Mouse (Mus musculus) 416B (cell line): Measurements from ENCODE around the gene Hck.

Experiments used
- DNase-seq: peaks from one replicate; pipeline ENCODE4 v3.0.0; 2011; ENCODE audit warnings: low read depth

Gene Hck

DNA sequence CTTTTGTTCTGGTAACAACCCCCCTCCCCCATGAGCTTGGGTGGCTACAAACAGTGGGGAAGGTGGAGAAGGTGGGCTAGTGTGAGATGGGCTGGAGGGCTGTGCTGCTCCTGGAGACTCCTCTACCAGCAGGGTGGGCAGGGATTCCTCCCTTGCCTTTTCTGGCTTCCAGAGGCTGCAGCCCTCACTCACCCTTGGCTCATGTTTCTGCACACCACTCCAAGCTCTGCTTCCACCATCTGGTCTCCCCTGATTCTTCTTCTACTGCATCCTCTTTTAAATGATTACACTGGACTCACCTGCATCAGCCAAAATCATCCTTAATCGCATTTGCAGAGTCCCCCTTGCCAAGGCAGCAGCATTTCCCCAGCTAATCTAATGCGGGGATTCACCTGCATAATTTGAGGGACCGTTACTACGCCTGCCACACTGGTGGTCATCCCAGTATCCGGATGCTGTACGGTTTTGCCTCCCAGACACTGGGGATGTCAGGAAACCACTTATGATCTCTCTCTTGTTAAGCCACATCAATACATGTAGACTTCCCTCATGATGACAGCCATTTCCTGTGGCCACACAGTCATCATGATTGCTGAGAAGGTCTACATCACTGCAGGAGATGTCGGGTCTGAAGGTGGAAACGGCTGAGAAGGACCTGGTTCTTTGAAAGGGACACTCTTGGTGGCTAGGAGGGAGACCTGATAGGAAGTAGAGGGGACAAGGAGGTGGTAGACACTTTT, 43.8 kb downstream of the Hck start:
- DNase-seq = peak; percentile 76

GRCm38 (mm10) chr2:153153033-153153450, 44.8 kb downstream of the Hck start:
- no peak for DNase-seq

DNA sequence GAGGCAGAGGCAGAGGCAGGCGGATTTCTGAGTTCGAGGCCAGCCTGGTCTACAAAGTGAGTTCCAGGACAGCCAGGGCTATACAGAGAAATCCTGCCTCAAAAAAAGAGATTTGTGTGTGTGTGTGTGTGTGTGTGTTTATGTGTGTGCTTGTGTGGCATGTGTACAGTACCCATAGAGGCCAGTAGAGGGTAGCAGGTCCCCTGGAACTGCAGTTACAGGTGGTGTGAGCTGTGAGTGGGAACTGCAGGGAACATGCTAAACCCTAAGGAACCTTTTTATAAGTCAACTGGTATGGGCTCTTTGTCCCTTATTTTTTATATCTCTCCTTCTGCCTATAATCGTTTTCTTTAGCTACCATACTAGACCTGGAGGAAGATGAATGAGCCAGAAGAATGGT, 49.0 kb downstream of the Hck start:
- peak; percentile 69 for DNase-seq

DNA sequence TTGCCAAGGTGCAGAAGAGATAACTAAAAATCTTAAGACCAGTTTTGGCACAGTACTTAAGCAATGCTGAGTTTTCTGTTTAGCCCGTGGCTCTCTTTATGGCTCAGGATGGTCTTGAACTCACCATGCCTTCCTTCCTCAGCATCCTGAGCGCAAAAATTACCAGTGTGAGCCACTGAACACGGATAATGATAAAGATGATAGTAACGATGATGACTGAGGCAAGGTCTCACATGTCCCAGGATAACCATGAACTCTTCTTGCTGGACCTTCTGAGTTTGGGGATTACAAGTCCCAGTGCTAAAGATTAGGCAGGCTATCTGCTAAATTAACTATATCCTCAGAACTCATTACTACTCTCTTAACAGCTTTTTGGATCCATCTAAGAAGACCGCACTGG, 51.9 kb downstream of the Hck start:
- DNase-seq = peak; percentile 48

- peak; percentile 96 for DNase-seq
Measured at GRCm38 (mm10) chr2:153160844-153161683, 52.8 kb downstream of the Hck start, which contains the start of gene Tm9sf4. Gene Tm9sf4 (plus strand): TSS chr2:153161303.

DNA sequence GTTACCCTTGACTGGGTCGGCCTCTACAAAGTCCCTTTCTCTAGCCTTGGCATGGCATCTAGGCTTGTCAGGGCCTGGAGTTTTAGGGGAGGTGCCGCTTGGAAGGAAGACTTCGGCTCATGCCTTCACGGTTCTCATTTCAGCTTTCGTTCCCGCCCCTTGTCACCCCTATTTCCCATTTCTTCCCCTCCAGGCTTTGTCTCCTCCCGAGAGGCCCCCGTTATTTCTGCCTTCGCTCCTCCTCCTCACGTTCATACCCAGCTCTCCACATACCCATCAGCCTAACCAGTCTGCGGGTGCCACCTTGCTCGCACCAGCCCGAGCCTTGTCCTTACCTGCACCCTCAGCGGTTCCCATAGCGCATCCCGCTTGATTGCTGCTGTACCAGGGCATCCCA, 53.4 kb downstream of the Hck start:
- no peak for DNase-seq

GRCm38 (mm10) chr2:153167136-153167535, 58.9 kb downstream of the Hck start:
- DNase-seq = no peak

GRCm38 (mm10) chr2:153168134-153168820, 60.0 kb downstream of the Hck start:
- DNase-seq = peak; percentile 81

- peak; percentile 85 for DNase-seq
Measured at GRCm38 (mm10) chr2:153170490-153171224, 62.4 kb downstream of the Hck start.

DNA sequence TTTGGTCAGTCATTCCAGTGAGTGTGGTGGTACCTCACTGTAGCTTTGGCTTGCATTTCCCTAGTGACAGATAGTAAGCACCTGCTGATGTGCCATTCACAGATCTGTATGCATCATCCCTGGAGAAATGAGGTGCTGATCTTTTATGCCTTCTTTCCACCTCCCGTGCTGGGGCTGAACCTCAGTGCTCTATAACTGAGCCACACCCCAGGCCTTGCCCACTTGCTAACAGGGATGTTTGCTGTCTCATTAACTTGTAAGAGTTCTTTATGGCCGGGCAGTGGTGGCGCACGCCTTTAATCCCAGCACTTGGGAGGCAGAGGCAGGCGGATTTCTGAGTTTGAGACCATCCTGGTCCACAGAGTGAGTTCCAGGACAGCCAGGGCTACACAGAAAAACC, 63.7 kb downstream of the Hck start:
- no peak for DNase-seq

DNA sequence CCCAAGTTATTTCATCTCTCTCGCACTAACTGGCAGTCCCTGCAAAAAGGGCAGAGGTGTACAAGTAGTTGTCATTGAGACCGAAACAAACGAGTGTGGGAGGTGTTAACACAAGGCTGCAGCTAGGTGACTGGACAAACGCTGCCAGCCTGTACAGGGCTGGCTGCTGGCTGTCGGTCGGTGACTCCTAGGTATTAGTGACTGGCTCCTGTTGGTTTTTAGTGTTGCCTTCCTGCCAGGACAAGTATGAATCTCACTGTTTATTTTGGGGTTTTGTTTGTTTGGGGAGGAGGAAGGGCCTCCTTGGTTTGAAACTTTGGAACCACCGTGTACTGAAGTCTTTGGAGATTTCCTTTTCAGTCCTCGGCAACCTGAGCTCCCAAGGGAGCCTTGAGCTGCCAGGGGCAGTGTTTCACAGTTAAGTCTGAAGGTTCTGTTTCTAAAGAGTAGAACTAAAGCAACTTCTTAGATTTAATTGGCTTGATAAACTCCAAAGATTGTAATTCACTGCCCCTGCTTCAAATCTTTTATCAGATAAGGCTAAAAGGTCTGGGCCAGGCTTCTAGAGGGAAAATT, 67.8 kb downstream of the Hck start:
- DNase-seq = no peak

DNA sequence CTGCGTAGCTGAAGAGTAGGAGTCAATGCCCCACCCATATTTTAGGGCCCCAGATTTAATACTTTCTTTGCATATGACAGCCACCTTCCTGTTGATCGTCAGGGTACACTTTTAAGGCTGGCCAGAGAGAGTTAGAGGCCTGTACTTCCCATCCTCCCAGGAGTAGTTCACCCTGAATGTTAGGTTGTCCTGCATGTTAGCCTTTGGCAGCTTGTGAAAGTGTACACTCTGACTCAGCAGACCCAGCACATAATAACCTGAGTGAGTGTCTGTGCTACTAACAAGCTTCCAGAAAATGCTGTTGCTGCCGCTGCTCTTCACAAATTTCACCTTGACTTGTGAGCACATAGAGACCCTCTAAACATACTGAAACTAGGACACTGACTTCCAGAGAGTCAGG, 68.9 kb downstream of the Hck start:
- DNase-seq = no peak

DNA sequence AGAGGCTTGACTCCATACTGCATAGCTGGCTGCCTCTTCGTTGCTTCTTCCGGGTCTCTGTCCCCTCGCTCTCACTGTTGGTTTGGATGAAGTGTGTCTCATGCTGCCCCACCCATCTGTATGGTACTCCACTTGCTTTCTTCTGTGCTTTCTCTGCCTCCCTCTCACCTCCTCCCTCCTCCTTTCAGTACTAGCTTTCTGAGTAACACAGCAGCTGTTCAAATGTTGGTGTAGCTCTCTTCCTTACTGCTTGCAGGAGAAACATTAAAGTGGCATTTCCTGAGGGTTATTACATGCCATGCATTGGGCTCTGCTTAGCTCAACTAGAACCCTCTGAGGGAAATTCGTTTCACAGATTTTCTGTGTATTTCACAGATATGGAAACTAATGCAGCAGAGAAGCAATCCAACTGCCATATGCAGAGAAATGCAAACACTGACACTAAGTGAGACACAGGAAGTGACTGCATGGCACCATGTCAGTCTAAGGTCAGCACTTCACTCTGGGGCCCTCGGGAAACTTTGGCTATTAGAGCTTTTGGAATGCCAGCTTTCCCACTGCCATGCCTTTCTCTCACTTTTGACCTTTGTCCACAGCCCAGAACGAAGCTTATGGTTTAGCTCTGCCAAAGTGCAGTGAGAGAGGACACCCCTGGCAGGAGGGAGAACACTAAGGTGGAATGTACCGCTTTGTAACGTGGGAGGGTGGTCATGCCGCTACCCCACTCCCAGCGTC, 71.0 kb downstream of the Hck start:
- no peak for DNase-seq

DNA sequence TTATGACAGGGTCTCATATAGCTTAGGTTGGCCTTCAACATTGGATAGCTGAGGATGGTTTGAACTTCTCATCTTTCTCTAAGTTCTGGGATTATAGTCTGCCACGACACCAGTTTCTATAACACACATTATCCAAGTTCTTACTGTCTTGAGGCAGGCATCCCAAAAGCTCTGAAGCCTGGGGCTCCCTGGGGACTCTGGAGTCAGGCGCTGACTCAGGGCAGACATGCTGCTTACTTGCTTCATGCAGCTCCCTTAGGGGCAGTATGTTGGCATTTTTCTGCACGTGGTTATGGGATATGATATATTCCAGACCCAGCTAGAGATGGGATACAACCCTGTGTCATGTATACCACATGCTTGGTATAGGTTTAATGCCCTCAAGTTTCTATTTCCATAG, 71.7 kb downstream of the Hck start:
- DNase-seq = no peak

- peak; percentile 46 for DNase-seq
Measured at GRCm38 (mm10) chr2:153186176-153186591, 77.9 kb downstream of the Hck start.

- no peak for DNase-seq
Measured at GRCm38 (mm10) chr2:153187848-153188247, 79.6 kb downstream of the Hck start.

DNA sequence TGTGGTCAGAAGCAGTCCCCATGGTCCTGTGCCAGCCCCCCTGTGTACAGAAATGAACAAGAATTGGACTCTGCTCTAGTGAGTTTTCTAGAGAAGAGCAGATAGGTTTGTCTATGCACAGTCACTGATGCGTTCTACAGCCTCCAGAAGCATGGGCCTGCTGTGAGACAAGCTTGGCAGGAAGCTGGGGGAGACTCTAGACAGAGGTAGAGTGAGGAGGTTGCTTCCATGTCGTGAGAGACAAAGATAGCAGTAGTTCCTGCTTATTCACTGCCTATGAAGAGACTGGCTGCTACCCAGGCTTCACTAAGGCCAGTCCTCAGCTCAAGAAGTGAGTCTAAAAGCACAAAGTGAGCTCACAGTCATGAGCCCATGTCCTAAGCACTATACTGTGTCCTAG, 83.0 kb downstream of the Hck start:
- no peak for DNase-seq

DNA sequence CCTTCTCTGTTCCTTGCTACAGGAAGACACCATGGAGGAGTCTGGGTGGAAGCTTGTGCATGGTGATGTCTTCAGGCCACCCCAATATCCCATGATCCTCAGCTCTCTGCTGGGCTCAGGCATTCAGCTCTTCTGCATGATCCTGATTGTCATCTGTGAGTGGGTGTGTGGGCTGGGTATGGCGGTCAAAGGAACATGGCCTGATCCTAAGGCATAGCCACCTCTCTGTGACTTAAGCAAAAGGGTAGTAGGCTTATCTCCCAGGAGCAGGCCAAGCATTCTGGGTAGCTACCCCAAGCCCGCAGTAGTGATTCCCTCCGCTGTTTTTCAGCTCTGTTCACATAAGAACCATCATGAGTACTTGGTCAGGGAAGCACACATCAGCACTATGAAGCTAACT, 86.0 kb downstream of the Hck start:
- no peak for DNase-seq

- DNase-seq = no peak
Measured at GRCm38 (mm10) chr2:153198485-153198884, 90.2 kb downstream of the Hck start.

- DNase-seq = peak; percentile 72
Measured at GRCm38 (mm10) chr2:153199114-153199513, 90.8 kb downstream of the Hck start.
